Mouse (Mus musculus): ENCODE measurements around the gene Prmt2. TPM values are rescaled to one million over a fixed set of nuclear protein-coding genes. Genes with fewer than 3 reads are reported as not detected.

The Prmt2 gene
- total RNA-seq (2015; ENCODE audit: low replicate concordance), result not detected in 2 replicates
- total RNA-seq (2017; ENCODE audit: low replicate concordance), result not detected in 2 replicates

GRCm38 (mm10) chr10:76237341-76238225 is at the start of gene Prmt2:
TSS of gene Prmt2 (minus strand) at chr10:76237865.
- peak; percentile 97 for ATAC-seq (replicated peaks; ENCODE audit: low FRiP score, poor library complexity, severe bottlenecking)

GRCm38 (mm10) chr10:76278541-76279097 is 41.0 kb upstream of the Prmt2 start:
- no peak for ATAC-seq (replicated peaks; ENCODE audit: low FRiP score, poor library complexity, severe bottlenecking)

GRCm38 (mm10) chr10:76275256-76275655 is 37.6 kb upstream of the Prmt2 start:
- ATAC-seq (replicated peaks; ENCODE audit: low FRiP score, poor library complexity, severe bottlenecking), result no peak

GRCm38 (mm10) chr10:76271238-76271637 is 33.6 kb upstream of the Prmt2 start:
- no peak for ATAC-seq (replicated peaks; ENCODE audit: low FRiP score, poor library complexity, severe bottlenecking)

GRCm38 (mm10) chr10:76262431-76262830 is 24.8 kb upstream of the Prmt2 start:
- no peak for ATAC-seq (replicated peaks; ENCODE audit: low FRiP score, poor library complexity, severe bottlenecking)

- ATAC-seq (replicated peaks; ENCODE audit: low FRiP score, poor library complexity, severe bottlenecking), result no peak
Measured at GRCm38 (mm10) chr10:76261447-76261846, 23.8 kb upstream of the Prmt2 start.

DNA sequence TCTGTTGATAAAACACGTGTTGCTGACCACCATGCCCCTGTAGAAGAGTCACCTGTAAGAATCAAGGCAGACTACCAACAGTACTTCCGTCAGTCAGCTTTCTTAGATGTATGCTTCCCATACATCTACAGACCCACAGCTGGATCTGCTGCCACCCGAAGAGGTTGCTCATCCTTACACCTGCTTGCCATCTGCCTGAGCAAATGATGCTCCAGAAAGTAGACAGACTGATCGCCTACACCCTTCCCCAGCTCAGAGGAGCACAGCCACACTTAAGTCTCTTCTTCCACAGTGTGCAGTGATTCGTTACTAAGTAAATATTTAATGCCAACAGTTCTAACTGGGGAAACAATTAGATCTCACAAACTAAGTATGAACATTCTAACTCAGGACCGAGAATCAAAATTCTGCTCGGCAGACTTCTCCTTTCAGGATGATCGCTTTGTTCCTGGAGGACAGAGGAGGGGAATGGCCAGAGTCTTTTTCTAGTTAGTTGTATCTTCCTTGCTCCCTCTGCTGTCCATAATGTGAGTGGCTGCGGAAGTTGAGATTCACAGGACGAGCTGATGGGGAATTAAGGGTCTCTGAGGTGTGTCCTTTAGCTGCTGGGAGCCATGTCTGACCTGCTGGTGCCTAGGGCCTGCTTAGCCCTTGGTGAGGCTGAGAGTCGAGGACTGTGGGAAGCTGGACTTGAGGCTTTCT is 22.8 kb upstream of the Prmt2 start:
- no peak for ATAC-seq (replicated peaks; ENCODE audit: low FRiP score, poor library complexity, severe bottlenecking)

- ATAC-seq (replicated peaks; ENCODE audit: low FRiP score, poor library complexity, severe bottlenecking), result no peak
Measured at GRCm38 (mm10) chr10:76259566-76260232, 22.0 kb upstream of the Prmt2 start.

DNA sequence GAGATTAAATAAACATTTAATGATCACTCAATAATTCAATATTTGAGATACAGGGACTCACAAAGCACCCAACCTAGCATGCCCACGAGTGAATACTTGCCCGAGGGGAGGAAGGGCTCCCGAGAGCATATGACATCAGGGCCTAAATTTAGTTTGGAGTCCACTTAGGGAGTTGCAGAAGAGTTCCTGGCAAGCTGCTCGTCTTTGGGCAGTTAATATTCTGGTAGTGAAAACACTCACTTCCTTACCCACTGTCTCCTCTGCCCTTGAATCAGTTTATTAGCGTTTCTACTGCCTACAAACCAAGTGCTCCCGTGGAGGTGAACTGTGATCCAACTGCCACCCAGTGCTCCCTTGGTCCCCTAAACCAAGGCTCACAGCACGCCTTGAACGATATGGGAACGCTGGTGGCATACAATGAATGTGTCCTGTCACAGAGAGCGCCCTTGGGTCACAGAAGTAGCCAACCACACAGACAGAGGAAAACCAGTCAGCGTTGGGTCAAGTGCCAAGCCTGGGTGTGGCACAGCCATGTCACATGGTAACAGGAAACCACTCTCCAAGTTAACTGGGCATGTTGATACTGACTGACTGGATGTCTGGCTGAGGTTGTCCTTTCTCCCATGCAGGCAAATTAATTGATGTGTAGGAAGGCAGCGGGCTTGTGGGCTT is 20.2 kb upstream of the Prmt2 start:
- no peak for ATAC-seq (replicated peaks; ENCODE audit: low FRiP score, poor library complexity, severe bottlenecking)

DNA sequence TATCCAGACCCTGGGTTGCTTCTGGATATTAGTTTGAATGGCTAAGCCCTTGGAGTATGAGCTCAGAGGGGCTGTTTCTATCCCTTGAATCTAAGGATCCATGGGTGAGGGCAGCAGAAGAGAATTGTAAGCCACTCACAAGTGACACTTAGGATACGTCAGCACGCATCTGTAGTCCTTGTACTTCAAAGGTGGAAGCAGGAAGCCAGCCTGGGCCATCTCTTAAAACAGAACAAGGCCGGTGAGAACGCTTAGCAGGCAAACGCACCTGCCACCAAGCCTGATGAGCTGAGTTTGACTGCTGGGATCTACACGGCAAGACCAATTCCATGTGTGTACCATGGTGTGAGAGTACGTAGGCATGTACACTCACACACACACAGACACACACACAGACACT is 19.6 kb upstream of the Prmt2 start:
- no peak for ATAC-seq (replicated peaks; ENCODE audit: low FRiP score, poor library complexity, severe bottlenecking)

GRCm38 (mm10) chr10:76255617-76256016 is 18.0 kb upstream of the Prmt2 start:
- no peak for ATAC-seq (replicated peaks; ENCODE audit: low FRiP score, poor library complexity, severe bottlenecking)

- no peak for ATAC-seq (replicated peaks; ENCODE audit: low FRiP score, poor library complexity, severe bottlenecking)
Measured at GRCm38 (mm10) chr10:76253536-76253935, 15.9 kb upstream of the Prmt2 start, which contains the start of gene S100b. TSS of gene S100b (plus strand) at chr10:76253853.

DNA sequence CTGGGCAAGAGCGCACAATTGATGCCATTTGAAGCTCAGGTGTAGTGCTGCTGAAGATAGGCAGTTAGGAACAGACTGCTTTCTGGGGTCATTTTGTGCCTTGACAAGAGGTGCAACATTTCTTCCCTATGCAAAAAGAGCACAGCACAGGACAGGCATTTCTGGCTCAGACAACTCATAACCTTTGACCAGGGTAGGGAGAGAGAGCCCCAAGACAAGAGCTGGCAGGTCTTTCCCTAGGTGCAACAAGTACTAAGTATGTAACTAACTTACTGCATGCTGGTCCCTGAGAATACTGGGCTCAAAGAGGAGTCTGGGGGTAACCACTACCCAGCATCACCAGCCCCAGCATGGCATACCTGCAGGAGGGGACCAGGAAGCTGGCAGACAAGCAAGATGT is 15.4 kb upstream of the Prmt2 start:
- ATAC-seq (replicated peaks; ENCODE audit: low FRiP score, poor library complexity, severe bottlenecking), result no peak

DNA sequence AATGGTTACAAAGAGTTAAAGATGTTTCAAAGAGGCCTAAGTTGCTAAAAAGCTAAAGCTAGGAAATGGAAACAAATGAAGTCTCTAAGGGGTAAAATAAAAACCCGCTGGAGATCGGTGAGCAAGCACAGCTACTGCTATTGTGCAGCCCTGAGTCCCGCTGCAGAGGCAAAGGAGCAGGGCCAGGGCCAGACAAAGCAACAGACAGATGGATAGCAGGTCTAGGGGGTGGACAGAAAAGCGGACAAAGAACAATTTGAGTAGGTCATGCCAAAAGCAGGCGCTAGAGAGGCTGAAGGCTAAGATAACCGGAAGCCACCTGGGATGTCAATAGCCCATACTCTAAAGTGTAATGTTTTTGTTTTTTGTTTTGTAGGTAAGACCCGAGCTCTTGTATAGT is 13.2 kb upstream of the Prmt2 start:
- ATAC-seq (replicated peaks; ENCODE audit: low FRiP score, poor library complexity, severe bottlenecking), result no peak

DNA sequence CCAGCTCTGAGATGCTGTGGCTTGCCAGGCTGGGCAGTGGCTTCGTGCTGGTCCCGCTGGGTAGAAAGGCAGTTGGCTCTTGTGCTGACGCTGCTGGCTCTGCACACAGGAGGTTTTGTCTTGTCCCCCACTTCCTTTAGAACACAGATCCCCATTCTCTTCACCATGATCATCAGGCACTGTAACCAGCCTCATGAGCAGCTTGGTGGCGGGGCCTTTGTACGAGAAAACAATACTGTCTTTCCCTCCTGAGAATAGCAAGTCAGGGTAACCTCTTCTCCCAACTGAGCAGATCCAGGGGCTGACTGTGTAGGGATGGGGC is 10.9 kb upstream of the Prmt2 start:
- no peak for ATAC-seq (replicated peaks; ENCODE audit: low FRiP score, poor library complexity, severe bottlenecking)

DNA sequence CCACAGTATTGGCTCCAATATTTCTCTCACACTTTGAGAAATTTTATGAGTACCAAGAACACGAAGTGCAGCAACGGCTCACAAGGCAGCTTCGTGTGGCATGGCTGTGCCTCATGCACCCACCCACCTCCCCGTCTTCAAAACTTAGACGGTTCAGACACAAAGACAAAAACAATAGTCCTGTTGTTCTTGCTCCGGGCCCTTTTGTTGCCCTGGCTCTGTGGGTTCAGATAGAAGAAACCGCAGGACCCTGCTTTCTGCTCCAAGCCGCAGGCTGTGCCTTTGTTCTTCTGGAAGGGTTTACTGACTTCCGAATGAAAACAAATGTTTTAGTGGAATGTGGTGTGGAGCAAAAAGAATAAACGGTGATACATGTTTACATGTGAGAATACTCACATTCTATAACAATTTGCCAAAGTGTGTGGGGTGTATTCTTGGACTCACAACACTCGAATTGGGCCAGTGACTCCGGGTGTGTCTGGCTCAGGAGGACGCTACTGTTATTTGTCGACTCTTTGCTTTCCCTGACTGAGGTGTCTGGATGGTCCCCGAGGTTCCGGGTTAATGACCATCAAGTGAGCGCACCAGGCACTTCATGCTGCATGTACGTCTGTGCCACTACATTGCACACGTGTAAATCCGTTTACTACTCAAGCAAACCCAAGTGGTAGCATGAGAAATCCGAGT is 10.4 kb upstream of the Prmt2 start:
- no peak for ATAC-seq (replicated peaks; ENCODE audit: low FRiP score, poor library complexity, severe bottlenecking)

GRCm38 (mm10) chr10:76246601-76247000 is 8.9 kb upstream of the Prmt2 start:
- ATAC-seq (replicated peaks; ENCODE audit: low FRiP score, poor library complexity, severe bottlenecking), result no peak

DNA sequence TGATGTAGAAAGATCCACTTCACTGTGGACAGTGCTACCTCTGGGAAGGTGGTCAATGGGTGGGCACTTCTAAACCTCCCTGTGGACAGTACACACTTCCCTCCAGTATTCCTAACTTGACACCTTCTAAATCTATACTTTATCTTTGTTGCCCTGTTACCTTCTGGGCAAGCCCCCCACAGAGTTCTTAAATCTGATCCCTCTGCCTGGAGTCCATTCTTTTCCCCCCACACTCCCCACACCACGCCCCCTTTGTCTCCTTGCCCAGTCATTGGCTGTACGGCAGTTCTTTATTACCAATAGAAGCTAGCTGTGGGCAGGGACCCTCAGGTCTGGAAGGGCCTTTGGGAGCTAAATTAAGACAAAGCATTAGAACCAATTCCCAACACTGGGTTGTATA is 7.4 kb upstream of the Prmt2 start:
- no peak for ATAC-seq (replicated peaks; ENCODE audit: low FRiP score, poor library complexity, severe bottlenecking)

GRCm38 (mm10) chr10:76239401-76239800 is 1.7 kb upstream of the Prmt2 start:
- no peak for ATAC-seq (replicated peaks; ENCODE audit: low FRiP score, poor library complexity, severe bottlenecking)
